Mouse (Mus musculus) heart, adult 11 months (tissue): ENCODE measurements around the gene F2r.
A peak's percentile ranks its signal among the peaks of the same experiment; 100 is the strongest.

Experiments used
- DNase-seq: peaks from one replicate; pipeline ENCODE4 v3.0.0; 2022

F2r gene

DNA sequence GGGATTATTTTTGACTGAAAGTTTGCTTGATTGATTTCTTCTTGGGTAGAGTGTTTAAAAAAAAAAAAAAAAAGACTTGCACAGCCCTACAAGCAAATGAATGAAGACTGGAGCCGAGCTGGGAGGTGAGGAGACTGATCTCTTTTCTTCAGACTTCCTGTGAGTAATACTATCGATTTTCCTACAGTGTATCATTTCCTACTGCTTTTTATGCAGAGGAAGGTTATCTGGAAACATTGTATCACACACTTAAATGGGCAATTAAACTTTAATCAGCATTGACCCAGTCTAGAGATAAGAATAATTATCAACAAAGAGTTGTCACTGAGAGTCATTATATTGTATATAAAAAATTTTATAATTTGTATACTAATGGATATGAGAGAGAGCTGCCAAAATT, 12.5 kb upstream of the F2r start:
- no peak for DNase-seq

DNA sequence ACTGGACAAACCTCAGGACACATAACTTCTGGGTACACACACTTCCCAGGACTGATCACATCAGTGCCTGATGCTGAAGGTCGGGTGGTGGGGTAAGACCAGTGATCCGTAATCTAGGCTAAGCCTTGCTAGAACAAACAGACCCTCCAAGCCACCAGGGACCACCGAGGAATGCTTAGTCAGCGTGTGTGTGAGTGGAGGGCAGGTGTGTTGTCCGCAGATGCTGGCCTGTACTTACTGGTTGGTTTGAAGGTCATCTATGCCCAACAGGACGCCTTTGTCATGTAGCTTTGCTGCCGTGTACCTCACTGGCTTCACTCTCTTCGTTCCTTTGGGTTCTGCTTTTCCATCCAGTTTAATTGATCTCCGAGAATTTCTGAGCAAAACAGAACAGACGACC, 11.5 kb upstream of the F2r start:
- DNase-seq, result no peak

DNA sequence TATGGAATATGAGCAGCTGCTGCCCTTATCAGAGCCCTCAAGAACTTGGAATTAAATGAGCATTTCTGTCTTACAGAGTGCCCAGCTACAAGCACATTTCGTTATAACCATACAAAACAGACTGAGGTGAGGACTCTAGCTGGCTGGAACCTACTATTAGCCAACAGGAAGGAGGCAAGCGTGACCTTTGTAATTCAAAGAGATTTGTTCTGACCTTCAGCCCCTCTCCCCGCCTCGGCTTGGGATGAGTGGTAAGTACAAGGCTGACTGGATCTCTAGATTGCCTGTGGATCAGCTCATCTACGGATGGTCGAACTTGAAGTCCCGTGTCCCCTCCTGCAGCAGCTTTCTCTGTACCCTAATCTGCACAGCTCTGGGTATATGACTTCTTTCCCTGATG, 8.4 kb upstream of the F2r start:
- DNase-seq, result no peak

DNA sequence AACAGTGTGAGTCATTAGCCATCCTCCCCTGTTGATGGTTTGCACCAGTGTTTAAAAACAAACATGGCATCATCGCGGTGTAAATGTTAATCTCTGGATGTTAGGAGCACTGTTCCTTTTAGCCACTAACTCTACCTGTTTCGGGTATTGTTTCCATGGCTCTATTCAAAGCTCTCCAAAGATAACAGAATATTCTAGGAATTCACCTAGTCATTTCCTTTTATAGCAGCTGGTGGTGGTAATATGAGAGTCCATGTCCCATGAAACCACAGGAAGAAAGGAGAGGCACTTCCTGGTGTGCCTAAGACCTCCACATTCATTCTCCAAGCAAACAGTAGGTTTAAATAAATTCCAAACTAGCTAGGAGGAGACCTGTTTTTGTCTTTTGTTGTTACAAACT, 4.8 kb upstream of the F2r start:
- DNase-seq, result no peak

DNA sequence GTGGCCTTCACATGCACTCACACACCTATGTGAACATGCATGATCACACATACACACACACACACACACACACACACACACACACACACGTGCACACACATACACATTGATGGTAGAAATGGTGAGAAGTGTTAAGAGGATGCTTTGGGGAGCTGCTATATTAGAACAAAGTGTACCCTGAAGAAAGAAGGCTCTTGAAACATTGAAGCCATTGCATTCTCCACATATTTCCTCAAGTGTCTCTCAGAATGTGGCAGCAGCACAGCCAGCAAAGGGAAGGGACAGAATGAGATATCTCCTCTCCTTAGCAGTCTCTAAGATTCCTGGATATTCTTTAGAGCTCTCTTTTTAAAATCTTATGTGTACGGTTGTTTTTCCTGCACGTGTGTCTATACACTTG, 3.3 kb upstream of the F2r start:
- DNase-seq, result no peak

DNA sequence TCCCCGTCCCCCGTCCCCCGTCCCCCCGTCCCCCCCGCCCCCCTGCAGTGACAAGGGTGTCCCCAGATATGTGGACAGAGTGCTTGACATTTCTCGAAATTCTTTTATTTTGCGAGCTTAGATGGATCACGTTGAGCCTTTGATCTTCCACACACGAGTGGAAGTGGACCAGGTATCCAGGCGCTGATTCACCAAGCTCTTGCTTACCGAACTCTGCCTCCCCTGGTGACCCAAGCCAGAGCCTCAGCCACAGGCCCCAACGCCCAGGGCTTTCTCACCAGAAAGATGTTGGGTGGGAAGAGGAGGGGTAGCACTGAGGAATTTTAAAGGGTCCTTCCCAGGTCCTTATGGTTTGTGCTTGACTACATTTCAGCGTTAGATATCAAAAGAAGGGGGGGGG, 572 bp upstream of the F2r start:
- peak; percentile 89 for DNase-seq

DNA sequence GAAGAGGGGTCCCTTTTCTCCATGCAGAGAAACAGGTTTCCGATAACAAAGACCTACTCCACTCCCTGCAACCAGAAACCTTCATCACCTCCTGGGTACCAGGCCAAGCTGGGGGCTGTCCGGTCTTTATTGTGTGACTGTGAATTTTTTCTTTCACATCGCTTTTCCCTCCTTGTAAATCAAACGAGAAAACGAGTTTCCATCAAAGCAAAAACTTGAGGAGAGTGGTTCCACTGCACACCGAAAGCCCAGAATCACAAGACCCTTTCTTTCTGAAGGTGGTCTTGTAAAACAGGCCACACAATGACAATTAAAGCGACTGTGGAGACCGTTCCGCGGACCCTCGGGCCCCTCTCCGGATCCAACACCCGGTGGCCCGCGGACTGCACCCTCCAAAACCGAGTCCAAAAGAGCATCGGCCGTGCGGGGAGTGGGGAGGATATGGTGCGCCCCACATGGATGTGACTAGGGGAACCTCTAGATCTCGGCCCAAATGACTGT, 566 bp downstream of the F2r start:
- no peak for DNase-seq

DNA sequence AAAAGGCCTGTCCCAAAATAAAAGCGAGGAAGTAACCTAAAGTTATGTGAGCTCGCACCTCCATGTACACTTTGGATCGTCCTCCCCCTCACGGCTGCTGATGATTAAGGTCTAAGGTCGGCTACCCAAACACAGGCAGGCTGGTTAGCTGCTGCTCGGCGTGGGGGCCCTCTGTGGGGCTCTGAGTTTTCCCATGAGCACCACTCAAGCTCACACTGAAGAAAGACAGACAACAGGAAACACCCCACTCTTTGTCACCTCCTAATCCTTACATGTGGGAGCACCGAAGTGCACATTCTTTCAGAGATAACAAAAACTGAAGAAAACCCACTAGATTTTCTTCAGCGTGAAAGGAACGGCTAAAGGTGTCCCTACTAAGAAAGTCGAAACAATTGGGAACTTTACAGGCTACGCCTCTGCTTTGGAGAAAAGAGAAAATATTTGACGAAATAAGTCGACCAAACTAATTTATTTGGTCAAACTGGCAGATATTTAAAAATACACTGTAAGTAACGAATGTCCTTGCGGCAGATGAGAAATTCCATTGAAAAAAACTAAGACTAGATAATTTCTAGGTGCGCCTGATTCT, 1.1 kb downstream of the F2r start:
- DNase-seq, result peak; percentile 90

DNA sequence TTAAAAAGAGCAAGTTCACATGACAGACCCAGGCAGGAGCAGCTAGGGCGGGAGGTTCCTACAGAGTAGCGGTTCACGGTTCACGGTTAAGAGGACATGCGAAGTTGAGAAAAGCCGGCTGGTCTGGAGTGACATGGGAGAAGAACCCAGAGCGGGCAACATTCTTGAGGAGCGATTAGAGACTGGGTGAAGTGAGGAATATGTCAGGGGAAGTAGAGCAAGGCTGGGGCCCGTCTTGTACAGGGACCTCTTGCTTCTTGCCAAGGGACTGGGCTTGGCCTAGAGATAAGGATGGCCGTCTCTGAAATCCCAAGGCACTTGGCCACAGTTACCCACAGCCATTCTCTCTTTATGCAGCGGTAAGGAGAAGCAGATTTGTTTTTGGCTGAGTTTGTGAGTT, 1.8 kb downstream of the F2r start:
- no peak for DNase-seq

DNA sequence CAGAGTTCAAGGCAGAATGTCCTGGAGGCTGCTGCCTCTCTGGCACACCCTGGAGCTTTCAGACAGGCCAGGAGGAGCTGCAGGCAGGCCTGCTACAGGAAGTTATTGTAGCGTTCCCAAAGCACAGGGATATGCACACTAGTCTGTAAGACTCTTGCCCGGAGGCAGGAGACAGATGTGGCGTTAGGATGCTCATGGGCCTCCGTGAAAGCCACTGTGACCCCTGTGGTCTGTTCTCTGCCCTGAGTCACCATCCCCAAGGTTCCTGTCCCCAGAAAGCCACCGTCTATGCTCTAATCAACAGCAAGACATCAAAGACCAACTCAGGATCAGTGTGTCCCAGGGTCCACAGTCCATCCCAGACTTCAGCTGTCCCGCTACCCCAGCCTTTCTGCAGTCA, 3.5 kb downstream of the F2r start:
- peak; percentile 90 for DNase-seq

DNA sequence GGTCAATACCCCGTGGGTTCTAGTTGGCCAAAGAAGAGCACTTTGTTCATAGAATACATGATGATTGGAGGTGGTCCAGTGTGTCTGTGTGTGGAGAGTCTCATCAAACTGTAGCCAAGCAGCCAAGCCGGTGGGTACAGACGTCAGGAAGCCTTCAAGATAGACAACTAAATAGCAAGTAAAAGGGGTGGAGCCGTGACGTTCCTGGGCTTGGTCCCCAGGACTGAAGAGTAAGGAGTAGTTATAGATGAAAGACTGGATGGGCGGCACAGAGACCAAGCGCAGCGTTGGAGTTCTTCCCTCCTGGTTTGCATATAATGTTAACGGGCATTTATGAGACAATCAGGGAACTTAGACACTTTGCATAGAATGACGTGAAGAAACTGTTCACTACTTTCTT, 6.0 kb downstream of the F2r start:
- peak; percentile 91 for DNase-seq

DNA sequence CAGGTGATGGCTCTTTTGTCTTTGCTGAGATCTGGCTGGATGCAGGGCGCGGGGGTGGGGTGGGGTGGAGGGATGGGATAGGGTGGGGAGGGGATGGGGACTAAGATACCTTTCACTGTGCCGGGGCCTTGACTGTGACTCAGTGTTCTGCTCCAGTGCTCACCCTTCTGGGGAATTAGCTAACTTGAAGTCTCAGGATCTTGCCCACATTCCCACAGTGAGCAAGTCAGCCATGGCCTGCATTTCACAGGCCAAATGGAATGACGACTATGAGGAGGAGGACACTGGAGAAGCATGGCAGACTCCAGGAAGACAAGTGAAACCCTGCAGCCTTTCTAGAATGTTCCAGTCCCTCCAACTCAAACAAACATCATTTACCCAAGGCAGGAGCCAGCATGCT, 6.5 kb downstream of the F2r start:
- DNase-seq, result no peak

DNA sequence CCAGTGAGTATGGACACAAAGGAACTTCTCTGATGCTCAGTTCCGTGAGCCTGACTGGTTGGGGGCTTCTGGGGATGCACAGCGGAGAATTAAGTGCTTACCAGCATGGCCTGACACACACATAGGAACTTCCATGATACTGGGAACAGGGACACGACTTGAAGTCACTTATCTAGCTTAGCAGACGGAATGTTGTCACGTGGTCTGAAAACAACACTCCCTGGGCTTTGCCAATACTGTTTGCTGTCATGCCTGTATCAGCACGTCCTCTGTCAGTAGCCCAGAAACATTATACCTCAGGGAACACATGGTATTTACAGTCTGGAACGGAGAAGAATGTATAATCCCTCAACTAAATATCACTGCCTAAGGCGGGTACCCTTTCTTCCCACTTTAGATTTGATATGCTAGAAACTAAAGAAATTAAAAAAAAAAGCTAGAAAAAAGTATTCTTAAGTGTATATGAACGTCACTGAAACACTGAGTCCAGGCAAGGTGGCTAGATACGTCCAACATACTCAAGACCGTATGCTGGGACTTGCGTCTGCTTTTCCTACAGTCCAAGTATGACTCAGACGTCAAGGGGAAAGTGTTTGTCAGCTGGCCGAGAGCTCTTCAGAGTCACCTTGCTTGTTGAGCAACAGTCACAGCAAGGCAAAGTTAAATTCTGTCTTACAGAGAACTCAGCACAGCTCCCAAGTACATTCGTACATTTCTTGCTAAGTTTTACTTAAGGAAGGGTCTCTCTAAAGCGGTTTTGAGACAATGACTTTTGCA, 7.3 kb downstream of the F2r start:
- peak; percentile 95 for DNase-seq

DNA sequence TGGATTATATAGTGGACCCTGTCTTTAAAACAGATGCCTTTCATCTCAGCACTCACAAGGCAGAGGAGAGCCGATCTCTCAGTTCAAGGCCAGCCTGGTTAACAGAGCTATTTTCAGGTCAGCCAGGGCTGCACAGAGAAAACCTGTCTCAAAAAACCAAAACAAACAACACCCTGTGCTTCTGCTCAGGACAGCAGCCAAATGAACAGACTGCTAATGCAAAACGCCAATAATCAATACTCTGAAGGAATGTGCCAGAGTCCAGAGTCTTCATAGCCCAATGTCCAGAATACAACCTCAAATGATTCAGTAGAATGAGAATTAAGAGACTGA, 9.2 kb downstream of the F2r start:
- no peak for DNase-seq

DNA sequence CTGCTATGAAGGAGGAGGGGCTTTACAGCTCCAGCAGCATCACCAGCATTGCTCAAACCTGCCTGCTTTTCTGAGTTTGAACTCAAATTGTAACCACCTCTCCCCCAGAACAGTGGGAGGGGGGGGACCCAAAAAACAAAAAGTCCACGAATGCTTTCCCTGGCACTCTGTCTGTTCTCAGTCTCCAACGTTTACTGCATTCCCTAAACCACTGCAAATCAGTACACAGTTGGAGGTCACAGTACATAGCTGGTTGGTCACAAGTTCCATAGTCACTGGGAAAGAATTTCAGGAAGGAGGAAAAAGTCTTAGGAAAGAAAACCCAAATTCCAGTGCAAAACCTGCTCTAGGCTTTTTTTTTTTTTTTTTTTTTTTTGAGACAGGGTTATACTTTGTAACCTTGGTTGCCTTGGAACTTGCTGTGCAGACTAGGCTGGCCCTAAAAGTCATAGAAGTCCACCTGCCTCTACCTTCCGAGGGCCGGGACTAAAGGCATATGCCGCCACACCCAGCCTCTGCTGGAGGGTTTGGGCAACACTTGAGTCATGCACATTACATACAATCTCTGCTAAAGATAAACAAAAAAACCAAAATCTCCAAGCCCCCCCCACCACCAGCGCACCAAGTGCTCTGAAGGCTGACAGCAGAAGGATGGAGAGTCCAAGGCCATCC, 9.7 kb downstream of the F2r start:
- DNase-seq, result no peak

DNA sequence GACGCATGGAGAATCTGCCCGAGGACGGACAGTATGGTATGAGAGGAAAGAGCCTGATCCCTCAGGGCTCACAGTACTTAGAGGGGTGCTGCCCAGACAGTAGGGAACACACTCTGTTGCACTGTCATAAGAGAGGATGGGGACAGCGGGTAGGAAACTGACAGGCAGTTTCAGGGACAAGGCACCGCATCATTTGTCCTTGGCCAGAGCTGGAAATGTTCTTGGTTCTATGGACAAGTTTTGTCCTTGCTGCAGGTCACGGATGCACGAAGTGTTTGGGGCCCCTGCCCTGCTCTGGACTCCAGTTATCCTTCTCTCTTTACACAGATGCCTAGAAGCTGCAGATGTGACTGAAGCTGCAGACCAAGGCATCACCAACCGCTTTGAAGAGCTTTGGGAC, 11.3 kb downstream of the F2r start:
- no peak for DNase-seq

DNA sequence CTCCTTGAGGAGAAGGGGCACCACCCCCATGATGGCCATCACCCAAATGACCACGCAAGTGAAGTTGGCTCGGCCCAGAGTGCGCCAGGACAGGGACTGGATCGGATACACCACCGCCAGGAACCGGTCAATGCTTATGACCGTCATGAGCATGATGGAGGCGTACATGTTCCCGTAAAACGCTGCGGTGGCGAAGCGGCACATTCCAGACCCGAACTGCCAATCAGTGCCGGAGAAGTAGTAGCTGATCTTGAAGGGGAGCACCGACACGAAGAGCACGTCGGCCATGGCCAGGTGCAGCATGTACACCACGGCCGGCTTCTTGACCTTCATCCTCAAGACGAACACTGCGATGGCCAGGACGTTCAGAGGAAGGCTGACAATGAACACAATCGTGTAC, 14.0 kb downstream of the F2r start:
- peak; percentile 89 for DNase-seq

DNA sequence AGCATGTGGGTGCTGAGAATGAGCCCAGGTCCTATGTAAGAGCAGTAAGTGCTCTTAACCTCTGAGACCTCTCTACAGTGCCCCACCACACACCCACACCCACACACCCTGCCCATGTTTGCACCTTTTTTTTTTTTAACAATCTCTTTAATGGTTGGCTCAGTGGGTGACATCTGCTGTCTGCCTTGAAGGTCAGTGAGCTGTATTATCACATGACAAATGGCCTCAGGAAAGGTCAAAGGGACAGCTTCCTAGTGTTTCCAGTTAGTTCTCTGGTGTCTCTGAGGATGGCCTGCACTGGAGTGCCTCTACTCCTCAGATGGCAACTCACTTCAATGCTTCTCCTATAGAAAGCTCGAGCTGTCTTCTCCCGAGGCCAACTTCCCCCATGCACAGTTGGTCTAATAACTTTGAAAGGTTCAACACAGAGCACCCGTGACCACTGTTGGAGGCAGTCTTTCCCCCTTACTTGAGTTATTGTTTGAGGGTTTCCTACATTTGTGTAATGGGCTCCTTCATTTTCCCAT, 18.4 kb downstream of the F2r start:
- DNase-seq, result peak; percentile 79

DNA sequence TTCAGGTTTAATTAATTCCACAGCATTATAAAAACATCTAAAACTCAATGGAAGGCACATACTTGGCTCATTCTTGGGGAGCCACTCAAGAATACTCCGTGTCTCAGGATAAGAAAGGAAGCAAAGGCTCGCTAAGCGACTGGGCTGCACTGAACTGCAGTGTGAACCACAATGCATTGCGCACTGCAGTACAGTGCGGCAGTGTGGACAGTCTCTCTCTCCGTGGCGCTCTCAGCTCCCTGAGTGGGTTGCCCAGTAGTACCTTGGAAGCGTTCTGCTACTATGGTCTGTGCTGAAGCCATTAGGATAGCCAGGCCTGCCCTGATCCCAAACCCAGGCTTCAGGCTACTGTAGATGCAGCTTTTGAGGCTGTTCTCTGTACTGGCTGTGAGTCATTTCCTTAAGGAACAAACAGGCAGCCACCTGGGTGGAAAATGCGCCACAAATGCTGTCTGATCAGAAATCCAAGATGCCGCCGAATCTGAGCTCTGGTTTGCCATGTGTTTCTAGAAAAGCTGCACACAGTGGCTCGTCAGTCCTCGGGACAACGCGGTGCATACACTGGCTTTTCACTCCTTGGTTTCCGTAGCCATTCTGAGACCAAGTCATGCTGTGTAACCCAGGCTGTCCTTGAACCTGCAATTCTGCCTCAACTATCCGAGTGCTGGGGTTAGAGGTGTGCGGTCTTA, 19.9 kb downstream of the F2r start:
- DNase-seq, result peak; percentile 79

DNA sequence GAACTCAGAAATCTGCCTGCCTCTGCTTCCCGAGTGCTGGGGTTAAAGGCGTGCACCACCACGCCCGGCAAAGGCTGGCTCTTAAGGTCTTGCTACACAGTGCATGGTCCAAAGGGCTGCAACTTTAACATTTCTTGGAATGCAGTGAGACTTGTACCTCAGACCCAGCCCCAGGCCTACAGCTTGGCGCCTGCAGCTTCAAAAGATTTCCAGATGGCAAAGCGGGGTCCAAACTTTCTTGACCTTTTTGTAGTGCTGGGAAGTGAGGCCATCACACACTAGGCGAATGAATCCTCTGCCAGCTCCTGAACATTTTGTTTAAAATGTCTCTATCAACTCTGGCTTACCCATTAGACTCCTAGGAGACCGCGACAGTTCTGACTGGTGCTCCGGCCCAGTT, 20.7 kb downstream of the F2r start:
- peak; percentile 80 for DNase-seq

DNA sequence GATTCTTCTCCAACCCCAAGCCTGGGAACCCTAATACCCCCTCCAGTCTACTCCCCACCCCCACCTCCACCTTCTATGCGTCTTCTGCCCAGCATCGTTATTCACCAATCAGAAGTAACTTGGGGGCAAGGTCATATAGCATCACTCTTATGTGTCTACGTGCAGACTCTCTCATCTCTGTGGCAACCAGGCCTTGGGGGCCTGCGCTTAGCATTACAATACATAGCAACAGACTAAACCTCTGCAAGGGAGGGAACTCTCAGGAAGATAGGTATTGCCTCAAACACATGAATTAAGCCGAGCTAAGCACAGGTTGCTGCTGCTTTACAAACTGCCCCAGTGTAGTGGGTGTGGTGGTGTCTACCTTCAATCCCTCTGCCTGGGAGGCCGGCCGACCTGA, 21.6 kb downstream of the F2r start:
- DNase-seq, result no peak

DNA sequence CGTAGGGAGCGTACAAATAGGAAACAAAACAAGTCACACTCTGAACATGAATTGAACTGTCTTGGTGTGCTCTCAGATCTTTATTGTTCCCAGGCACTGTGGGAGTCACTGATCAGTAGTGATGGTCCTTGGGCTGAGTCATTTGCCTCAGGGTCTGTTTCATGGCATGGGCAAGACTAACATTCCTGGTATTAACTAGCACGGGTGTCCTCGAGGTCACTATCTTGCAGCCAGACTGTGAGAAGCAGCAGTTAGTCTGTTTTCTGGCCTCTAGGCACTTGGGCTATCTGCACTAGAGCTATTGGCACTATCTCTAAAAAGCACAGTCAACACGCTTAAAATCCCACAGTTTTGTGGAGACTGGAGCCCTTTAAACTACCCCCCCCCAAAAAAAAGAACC, 22.4 kb downstream of the F2r start:
- DNase-seq, result peak; percentile 89

DNA sequence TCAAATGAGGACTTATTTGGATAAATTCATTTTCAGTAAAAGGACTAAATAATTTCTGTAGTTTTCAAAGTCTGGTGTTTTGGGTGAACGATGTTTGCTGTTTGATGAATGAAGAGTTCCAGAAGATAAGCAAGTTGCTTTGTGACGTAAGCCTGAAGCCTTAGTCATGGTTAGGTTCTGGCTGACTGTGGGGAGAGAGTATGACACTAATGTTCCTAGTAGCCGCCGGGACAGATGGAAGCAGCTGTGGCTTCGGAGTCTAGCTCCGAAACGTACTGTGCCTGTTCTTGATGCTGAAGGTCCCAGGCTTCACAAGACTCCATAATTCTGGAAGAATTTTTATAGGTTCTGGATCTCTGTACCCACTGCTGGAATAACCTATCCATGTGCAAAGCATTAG, 22.9 kb downstream of the F2r start:
- DNase-seq, result peak; percentile 97

DNA sequence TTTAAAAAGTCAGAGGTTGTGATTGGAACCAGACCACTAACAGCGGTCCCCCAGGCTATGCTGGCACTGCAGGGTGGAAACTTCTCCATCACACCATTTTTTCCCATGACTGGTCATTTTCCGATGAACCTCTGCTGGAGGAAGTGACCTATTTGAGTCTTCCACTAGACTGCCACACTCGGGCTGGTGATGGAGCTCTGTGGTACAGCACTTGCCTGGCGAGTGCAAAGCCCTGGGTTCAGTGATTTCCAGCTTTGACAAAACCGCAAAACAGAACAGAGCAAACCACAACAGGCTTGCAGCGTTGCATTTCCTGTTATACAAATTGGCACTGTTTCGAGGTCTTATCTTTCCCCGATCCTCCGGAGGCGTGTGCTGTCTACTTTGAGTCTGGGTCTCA, 25.4 kb downstream of the F2r start:
- peak; percentile 92 for DNase-seq
